Mouse (Mus musculus): ENCODE measurements around the gene Rab11fip3.
"Not testable (repeated sequence)": the region's sequence is repeated elsewhere in the genome, so short reads cannot be mapped to it uniquely, and the experiment has no call there.

Gene Rab11fip3

GRCm38 (mm10) chr17:26068831-26069739 lies at the start of gene Rab11fip3:
Gene Rab11fip3 (minus strand): TSS chr17:26069555.
- peak; percentile 88 for DNase-seq

- no peak for DNase-seq
These were observed 47.3 kb upstream of the Rab11fip3 start for GRCm38 (mm10) chr17:26116503-26117258.

GRCm38 (mm10) chr17:26115956-26116487 lies 46.7 kb upstream of the Rab11fip3 start:
- DNase-seq: no peak

- DNase-seq: no peak
These were observed 46.0 kb upstream of the Rab11fip3 start for GRCm38 (mm10) chr17:26115205-26115898.

- not testable (repeated sequence) for DNase-seq
These were observed 45.1 kb upstream of the Rab11fip3 start for GRCm38 (mm10) chr17:26114461-26114860.

GRCm38 (mm10) chr17:26114061-26114460 lies 44.7 kb upstream of the Rab11fip3 start:
- DNase-seq: peak; percentile 48

- DNase-seq: peak; percentile 84
These were observed 44.0 kb upstream of the Rab11fip3 start, which contains the start of gene Tmem8 for GRCm38 (mm10) chr17:26113181-26113948. Gene Tmem8 (plus strand): TSS chr17:26113299.

GRCm38 (mm10) chr17:26112751-26113150 lies 43.4 kb upstream of the Rab11fip3 start:
- no peak for DNase-seq

GRCm38 (mm10) chr17:26111722-26112121 lies 42.4 kb upstream of the Rab11fip3 start:
- no peak for DNase-seq

- no peak for DNase-seq
These were observed 41.7 kb upstream of the Rab11fip3 start for GRCm38 (mm10) chr17:26111024-26111423.

GRCm38 (mm10) chr17:26110156-26110555 lies 40.8 kb upstream of the Rab11fip3 start:
- DNase-seq: no peak

- DNase-seq: no peak
These were observed 36.3 kb upstream of the Rab11fip3 start for GRCm38 (mm10) chr17:26105619-26106018.

GRCm38 (mm10) chr17:26101478-26101877 lies 32.1 kb upstream of the Rab11fip3 start:
- no peak for DNase-seq

- no peak for DNase-seq
These were observed 30.8 kb upstream of the Rab11fip3 start for GRCm38 (mm10) chr17:26100166-26100565.

GRCm38 (mm10) chr17:26099316-26099715 lies 30.0 kb upstream of the Rab11fip3 start:
- peak; percentile 65 for DNase-seq

GRCm38 (mm10) chr17:26098461-26098860 lies 29.1 kb upstream of the Rab11fip3 start:
- no peak for DNase-seq

- DNase-seq: peak; percentile 71
These were observed 25.9 kb upstream of the Rab11fip3 start, which contains the start of gene Nme4 for GRCm38 (mm10) chr17:26095121-26095740. Gene Nme4 (minus strand): TSS chr17:26095602.

GRCm38 (mm10) chr17:26094531-26095110 lies 25.3 kb upstream of the Rab11fip3 start:
- no peak for DNase-seq

- DNase-seq: peak; percentile 92
These were observed 20.7 kb upstream of the Rab11fip3 start, which contains the start of gene Decr2 for GRCm38 (mm10) chr17:26089905-26090632. Gene Decr2 (minus strand): TSS chr17:26090337.

- no peak for DNase-seq
These were observed 17.8 kb upstream of the Rab11fip3 start for GRCm38 (mm10) chr17:26087059-26087564.

Data from cerebellum, adult 9-10 months (tissue).